Mouse (Mus musculus) gastrocnemius, adult 18-20 months (tissue): ENCODE measurements at regions not wholly inside any gene's neighbourhood (a gene's known extent, or its start where the extent isn't known, plus 50 kb on each side); places are given as distances from the start of the nearest gene placed in this dataset.
"Not testable (repeated sequence)": the region's sequence is repeated elsewhere in the genome, so short reads cannot be mapped to it uniquely, and the experiment has no call there.

Experiments used
- DNase-seq: peaks from one replicate; pipeline ENCODE4 v3.0.0; 2021; ENCODE audit warnings: low spot score

DNA sequence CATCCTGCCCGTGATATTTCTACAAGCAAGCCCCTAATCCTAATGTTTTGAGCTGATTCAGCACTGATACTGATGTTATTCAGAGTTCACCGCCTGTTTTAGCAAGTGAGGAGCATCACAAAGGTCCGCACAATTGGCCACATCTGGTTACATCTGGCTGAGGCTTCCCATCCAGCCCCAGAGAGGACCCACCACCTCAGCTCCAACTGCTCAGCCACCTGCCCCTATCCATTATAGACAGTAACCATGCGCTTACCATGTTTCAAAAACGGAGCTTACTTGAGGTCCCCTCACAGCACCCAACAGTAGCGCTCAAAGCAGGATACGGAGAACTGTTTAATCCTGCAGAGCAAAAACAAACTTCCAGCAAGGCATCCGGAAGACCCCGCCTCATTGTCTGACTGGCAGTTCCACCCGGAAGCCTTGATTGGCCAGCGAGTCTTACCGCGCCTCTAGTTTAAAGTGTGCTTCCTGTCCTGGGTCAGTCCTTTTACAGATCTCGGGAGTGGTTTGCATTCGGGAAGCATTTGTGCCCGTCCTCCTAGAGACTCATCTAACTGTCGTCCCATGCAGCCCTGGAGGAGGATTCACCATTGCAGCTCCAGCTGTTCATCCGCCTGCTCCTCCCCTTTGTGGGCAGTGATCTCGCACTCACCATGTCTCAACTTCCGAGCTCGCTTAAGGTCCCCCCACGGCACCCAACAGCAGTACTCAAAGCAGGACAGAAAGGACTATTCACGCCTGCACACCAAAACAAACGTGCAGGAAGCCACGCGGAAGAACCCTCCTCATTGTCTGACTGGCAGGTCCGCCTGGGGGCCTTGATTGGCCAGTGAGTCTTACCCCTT, 69.9 kb upstream of the Zfp825 start:
- peak; percentile 75 for DNase-seq

DNA sequence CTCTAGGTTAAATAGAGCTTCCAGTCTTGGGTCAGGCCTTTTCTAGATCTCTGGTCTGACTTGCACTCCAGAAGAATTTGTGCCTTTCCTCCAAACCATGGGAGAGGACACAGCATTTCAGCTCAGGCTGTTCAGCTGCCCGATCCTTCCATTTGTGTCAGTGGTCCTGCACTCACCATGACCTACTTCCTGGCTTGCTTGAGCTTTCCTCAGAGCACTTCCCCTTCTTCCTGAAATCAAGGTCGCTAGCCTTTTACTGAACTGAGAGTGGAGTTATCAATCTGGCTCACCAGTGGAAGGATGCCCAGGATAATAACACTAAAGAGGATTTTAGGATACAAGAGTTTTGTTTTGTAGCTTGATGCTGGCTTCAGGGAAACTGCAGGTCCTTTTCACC, 70.5 kb upstream of the Zfp825 start:
- not testable (repeated sequence) for DNase-seq

DNA sequence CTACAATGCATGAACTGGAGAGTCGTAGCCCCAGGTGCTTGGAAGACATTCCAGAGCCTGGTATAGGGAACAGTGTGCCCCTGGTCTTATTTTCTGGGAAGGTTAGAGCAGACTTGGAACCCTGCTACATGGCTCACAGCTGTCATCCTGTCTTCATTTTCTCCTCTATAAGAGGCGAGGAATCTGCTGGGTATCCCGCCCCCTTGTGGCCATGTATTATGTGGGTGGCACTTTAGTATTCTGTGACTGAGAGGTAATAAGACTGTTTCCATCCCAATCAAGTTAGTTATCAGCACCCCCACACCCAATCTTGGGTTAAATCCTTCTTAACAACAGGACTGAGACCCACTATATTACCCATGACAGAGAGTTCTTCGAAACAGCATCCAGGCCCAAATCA, 69.4 kb upstream of the Erap1 start:
- DNase-seq, result not testable (repeated sequence)
